Mouse (Mus musculus) spleen, adult 18-20 months (tissue): Measurements from ENCODE around the gene Ttn.

Experiments used
- DNase-seq, 2 experiments: peaks; one replicate each; pipeline ENCODE4 v3.0.0; 2022; ENCODE audit warnings: mixed read lengths in 2 of 2

The Ttn gene

GRCm38 (mm10) chr2:76961420-76962044 is 20.8 kb downstream of the Ttn start:
- no peak for DNase-seq

DNA sequence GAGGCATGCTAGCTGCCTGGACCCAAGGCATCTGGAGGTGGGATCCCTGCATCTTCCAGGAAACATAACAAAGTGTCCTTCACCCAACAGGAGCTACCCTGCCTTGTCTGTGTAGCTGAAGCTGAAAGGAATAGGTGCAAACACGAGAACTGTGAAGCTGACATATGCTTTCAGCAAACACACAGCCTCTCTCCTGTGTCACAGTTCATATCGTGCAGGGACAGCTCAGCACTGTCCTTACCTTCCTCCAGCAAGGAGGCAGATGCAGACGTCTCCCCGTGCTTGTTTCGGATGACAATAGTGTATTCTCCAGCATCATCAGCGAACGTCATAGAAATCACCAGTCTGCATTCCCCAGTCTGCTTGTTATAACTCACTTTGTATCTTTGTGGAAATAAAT is 32.6 kb downstream of the Ttn start:
- DNase-seq: no peak

GRCm38 (mm10) chr2:76938515-76938914 is 43.8 kb downstream of the Ttn start:
- DNase-seq: no peak

DNA sequence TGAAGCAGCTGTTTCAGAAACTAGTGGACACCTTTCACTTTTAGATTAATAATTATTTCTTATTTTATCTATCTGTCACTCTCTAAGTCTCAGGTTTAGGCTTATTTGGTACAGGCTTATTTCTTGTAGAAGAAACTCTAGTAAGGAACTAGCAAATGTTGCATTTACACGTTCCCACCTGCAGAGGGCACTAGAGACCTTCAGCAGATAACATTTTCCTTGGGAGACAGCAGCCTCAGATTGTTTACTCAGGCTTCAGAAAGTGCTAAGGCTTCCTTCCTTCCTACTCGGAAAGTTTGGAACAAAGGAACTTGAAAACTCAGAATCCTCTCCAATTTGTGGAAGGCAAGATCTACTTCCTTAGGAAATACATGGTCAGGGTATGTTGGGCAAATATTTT is 52.6 kb downstream of the Ttn start:
- no peak for DNase-seq

- DNase-seq: no peak
Observed at GRCm38 (mm10) chr2:76928816-76929215, 53.5 kb downstream of the Ttn start.

- DNase-seq: no peak
Observed at GRCm38 (mm10) chr2:76928298-76928697, 54.0 kb downstream of the Ttn start.

DNA sequence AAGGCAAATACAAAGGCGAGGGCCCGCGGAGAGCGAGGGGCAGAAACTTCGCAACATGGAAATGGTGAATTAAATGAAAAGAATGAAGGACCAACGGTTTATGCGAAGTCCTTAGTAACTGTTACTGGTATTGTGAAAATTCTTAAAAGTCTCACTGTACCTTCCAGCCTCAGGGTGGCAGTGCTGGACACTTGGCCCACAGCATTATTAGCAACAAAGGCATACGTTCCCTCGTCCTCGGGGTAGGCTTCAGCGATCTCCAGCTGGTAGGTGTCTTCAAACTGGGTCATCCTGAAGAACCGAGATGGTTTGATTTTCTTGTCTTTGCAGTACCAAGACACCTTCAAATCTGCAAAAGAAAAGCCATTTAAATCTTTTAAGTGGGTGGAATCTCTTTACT is 55.4 kb downstream of the Ttn start:
- no peak for DNase-seq

- no peak for DNase-seq
Observed at GRCm38 (mm10) chr2:76914959-76915358, 67.4 kb downstream of the Ttn start.

DNA sequence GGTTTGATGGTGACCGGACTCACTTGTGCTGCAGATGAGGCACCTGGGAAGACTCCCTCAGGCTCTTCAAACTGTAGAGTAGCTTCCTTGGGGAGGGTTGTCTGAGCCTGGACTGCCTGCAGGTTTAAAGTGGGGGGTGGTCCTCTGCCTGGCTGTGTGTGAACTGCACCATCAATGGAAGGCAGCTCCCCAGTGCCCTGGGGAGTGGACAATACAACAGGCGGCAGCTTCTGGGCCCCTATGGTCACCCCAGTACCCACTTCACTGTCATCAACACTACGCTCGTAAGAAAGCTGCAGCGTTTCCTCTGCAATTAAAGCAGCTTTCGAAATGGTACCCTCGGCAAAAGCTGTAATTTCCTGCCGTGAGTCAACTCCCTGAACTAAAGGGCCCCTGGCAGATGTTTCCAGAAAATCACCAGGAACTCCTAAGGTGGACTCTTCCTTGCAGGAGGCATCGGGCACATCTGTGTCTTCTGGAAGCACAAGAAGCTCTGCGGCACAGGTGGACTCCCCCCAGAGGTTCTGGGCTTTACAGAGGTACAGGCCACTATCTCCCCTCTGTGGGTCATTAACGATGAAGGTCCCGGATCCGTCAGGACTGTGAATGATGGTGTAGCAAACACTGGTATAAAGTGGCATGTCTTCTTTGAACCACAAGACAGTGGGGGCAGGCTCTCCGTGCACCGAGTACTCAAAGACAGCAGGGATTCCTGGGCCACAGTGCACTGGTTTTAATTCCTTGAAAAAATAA is 73.5 kb downstream of the Ttn start:
- no peak for DNase-seq

DNA sequence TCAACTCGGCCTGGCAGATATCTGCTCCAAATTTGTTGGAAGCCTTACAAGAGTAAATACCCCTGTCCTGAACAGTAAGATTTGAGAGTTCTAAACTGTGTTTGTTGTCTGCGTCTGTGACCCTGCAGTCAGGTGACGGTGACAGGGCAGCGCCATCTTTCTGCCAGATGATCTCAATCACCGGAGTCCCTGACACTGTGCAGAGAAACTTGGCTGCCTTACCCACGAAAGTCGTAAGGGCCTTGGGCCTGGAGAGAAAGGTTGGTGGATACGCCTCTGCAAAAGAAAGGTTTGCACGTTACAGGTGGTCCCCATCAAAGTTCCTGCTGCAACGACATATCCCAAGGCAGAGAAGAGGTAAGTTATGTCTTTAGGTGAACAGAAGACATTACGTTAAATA is 79.0 kb downstream of the Ttn start:
- no peak for DNase-seq

GRCm38 (mm10) chr2:76901476-76902086 is 80.8 kb downstream of the Ttn start:
- DNase-seq: no peak

GRCm38 (mm10) chr2:76899886-76900285 is 82.5 kb downstream of the Ttn start:
- DNase-seq: no peak

- no peak for DNase-seq
Observed at GRCm38 (mm10) chr2:76896990-76897389, 85.4 kb downstream of the Ttn start.

DNA sequence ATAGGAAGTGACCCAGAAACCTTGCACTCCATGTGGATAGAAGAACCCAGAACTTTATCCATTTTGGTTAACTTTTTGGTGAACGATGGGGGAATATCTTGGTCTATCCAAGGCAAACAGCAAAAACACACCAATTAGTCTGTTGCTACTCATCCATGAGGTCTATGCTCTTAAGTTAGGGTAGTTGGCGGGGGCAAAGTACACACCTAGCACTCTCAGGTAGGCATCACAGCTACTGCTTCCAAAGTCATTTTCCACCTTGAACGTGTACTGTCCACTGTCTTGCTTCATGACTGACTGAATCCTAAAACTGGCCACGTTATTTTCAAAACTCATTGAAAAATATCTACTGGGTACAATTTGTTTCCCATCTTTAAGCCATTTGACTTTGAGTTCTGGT is 87.0 kb downstream of the Ttn start:
- DNase-seq: no peak

GRCm38 (mm10) chr2:76888721-76889120 is 93.6 kb downstream of the Ttn start:
- no peak for DNase-seq

GRCm38 (mm10) chr2:76885855-76886254 is 96.5 kb downstream of the Ttn start:
- no peak for DNase-seq

DNA sequence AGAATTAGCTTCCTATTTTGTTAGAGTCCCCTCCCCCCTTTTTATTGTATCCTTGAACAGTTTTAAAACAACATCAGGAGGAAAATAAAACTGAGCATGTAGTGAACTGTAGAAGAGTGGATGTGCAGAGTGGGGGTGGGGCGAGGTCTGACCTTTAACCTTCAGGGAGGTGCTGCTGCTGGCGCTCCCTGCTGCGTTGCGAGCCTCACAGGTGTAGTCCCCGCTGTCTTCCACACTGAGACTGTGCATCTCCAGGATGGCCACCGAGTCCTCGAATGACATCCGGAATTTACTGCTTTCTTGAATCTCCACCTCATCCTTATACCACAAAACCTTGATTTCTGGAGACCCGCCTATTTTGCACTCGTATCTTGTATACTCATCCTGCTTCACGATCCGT is 100.9 kb downstream of the Ttn start:
- DNase-seq: no peak

DNA sequence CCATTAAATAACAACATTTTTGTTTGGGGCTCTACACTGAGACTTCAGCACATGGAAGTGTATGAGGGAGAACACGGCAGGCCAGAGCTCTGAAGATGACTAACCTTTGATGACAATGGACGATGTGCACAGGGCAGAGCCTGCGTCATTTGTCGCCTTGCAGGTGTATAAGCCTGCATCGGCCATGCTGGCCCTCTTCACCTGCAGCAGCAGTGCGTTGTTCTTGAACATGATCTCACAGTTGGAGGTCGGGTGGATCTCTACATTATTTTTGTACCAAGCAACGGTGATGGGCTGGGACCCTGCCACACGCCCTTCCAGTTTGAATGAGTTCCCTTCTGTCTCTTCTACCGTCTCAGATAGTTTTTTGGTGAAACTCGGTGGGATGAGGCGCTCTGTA is 106.8 kb downstream of the Ttn start:
- no peak for DNase-seq

DNA sequence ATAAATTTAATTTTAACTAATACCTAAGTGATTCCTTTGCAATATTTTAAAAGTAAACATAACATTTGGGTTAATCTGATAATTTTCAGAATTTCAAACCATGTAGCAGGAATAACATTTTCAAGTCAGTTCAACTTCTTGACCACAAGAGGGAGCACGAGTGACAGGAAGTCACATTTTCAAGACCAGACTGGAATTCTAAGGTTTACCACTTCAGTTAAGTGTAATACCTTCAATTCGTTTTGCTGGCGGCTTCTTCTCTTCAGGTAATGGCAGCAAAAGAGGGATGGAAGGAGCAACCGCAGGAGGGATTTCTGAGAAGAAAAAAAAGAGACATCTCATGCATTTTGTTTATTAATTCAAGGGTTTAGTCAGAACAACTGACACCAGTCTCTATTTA is 115.4 kb downstream of the Ttn start:
- no peak for DNase-seq

GRCm38 (mm10) chr2:76865497-76865896 is 116.8 kb downstream of the Ttn start:
- DNase-seq: no peak

DNA sequence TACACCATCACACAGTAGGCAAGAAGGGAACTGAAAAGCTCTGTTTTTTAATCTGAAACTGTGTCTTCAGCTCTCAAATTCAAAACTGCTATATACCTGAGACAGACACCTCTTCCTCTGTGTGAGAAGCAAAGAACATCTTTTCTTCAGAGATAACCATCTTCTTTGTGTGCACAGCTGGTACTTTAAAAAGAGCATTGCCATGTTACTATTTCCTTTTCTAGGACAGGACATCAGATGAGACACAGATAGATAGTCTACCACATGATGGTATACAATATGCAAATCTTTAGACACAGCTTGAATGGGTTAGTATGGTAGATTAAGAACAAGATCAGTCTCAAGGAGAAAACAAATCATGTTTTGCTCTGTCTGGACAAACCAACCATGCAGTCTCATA is 121.0 kb downstream of the Ttn start:
- DNase-seq: no peak

- no peak for DNase-seq
Observed at GRCm38 (mm10) chr2:76850066-76850465, 132.3 kb downstream of the Ttn start.

DNA sequence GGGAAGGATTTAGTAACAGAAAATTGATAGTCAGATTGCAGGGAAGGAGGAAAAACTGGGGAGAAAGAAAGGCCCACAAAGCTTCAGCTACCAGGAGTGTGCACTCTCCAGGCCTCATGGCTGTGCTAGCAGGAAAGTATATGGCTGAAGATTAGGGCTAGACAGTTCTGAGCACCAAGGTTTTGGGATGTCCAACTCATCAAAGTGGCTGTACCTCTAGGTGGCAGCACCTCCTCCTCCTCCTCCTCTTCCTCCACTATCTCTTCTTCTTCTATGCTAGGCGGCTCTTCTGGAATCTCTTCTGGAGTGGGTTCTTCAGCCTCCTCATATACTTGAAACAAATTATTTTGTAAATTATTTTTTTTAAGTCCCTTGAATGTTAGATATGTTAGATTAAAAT is 139.2 kb downstream of the Ttn start:
- no peak for DNase-seq

DNA sequence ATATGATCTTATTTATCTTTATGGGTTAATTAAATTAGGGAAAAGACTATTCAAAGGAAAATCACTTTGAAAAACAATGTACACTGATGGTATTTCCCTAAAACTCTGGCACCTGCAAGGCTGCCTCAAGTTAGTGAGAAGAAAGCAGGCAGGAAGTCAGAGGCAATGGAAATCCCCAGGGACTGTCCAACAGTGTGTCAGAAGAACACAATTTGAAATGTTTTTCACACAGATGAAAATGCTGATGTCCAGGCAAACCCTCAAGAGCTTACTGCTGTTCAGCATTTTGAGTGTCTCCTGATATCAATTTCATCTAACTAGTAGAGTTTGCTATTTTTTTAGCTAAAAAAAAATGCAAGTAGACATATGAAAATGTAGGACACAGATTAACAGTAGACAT is 161.9 kb downstream of the Ttn start:
- no peak for DNase-seq
